Comparison of ENCODE assay signal across 17 mouse cellular contexts in the genomic region with DNA sequence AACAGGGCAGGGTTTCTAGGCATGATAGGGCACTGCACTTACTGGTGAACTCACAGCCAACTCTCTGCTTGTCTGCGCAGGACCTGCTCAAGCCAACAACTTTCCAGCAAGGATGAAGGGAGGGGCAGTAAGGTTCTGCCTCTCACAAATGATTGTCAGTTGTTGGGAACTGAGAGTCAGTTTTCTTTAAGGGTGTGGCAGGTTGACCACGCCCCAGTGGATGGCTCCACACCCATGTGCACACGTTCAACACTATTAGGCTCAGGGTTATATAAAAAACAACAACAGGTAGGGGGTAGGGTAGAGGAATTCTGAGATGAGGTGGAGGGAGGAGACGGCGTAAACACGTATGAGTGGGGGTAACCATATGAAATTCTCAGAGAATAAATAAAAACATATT.
"Had no signal": no experiment of that assay in that cellular context is flagged by ENCODE, and none has a peak within 500 bp of the region (broad histone marks: within the 10 kb centered on the region; RNA-seq: fewer than 3 reads in every experiment).

No protein-coding gene starts in this region.

- H3K4me2 ChIP-seq: limb, embryonic 13.5 days; midbrain, embryonic 12.5 days; neural tube, embryonic 13.5 days had no signal

- ATAC-seq: midbrain, embryonic 16.5 days had no signal

- H3K27me3 ChIP-seq: limb, embryonic 13.5 days; neural tube, embryonic 13.5 days had no signal

- H3K4me1 ChIP-seq: limb, embryonic 13.5 days; megakaryocyte, embryonic 14.5 days; midbrain, embryonic 12.5 days; neural tube, embryonic 13.5 days had no signal

- H3K9ac ChIP-seq: limb, embryonic 13.5 days; midbrain, embryonic 12.5 days; neural tube, embryonic 13.5 days had no signal

- H3K4me3 ChIP-seq: layer of hippocampus, adult 2 months; limb, embryonic 13.5 days; megakaryocyte, embryonic 14.5 days; midbrain, embryonic 12.5 days; neural tube, embryonic 13.5 days had no signal

- H3K9me3 ChIP-seq: limb, embryonic 13.5 days; megakaryocyte, embryonic 14.5 days; midbrain, embryonic 12.5 days; neural tube, embryonic 13.5 days had no signal

- H3K36me3 ChIP-seq: limb, embryonic 13.5 days; midbrain, embryonic 12.5 days; neural tube, embryonic 13.5 days had no signal

- H3K27ac ChIP-seq: layer of hippocampus, adult 2 months; limb, embryonic 13.5 days; midbrain, embryonic 12.5 days; neural tube, embryonic 13.5 days had no signal

- DNase-seq: kidney, adult 11 months; kidney, postnatal 10 days; kidney, postnatal 4 days; left cerebral cortex, postnatal 4 days; lung, adult 18-20 months; lung, postnatal 4 days; retina, postnatal 1 day; right cerebral cortex, postnatal 4 days; spleen, adult 18-20 months; thymus, adult 2 months; thymus, postnatal 36 days had no signal
